Mouse (Mus musculus) G1E (cell line): ENCODE measurements around the gene Tmem128. TPM values are rescaled to one million over a fixed set of nuclear protein-coding genes. Genes with fewer than 3 reads are reported as not detected.

Experiments
- ATAC-seq: 2 replicates; pipeline ENCODE4 v1.8.0; 2016; ENCODE audit warnings: mild to moderate bottlenecking; ENCODE audit not compliant: insufficient number of reproducible peaks, poor library complexity, low FRiP score, severe bottlenecking; ENCODE audit errors: extremely low read depth
- DNase-seq: peaks from one replicate; pipeline ENCODE4 v3.0.0; 2012; ENCODE audit warnings: low spot score
- H3K27me3 ChIP-seq: 2 replicates; pipeline ENCODE4 v1.6.1; 2012; ENCODE audit warnings: mild to moderate bottlenecking, low read length, inconsistent platforms; ENCODE audit not compliant: insufficient read depth
- H3K36me3 ChIP-seq: replicated peaks from 2 replicates; pipeline ENCODE3; 2012; ENCODE audit warnings: mild to moderate bottlenecking, inconsistent platforms
- H3K4me1 ChIP-seq: 2 replicates; pipeline ENCODE4 v1.6.1; 2012; ENCODE audit warnings: low read depth, low read length, inconsistent platforms, mixed read lengths; ENCODE audit not compliant: insufficient read depth
- H3K4me3 ChIP-seq: 2 replicates; pipeline ENCODE4 v1.5.1; 2012; ENCODE audit warnings: low read depth, mild to moderate bottlenecking, inconsistent platforms, low read length, moderate library complexity, mixed read lengths
- H3K9me3 ChIP-seq: replicated peaks from 2 replicates; pipeline ENCODE4 v1.6.1; 2012; ENCODE audit warnings: inconsistent platforms
- CTCF ChIP-seq: IDR thresholded peaks from 2 replicates; pipeline ENCODE4 v1.5.1; 2012; ENCODE audit warnings: low read depth, low read length, inconsistent platforms, mixed read lengths
- GATA1 ChIP-seq: IDR thresholded peaks from 2 replicates; pipeline ENCODE4 v1.6.1; 2012; ENCODE audit warnings: borderline replicate concordance, low read length, inconsistent platforms, mixed read lengths
- GATA2 ChIP-seq: IDR thresholded peaks from 2 replicates; pipeline ENCODE4 v1.6.1; 2012; ENCODE audit warnings: low read depth, low read length, inconsistent platforms, borderline replicate concordance
- POLR2AphosphoS5 ChIP-seq: IDR thresholded peaks from 2 replicates; pipeline ENCODE4 v1.6.1; 2012; ENCODE audit warnings: low read depth, low read length, inconsistent platforms; ENCODE audit not compliant: insufficient replicate concordance
- TAL1 ChIP-seq: conservative IDR thresholded peaks from 2 replicates; pipeline ENCODE4 v1.6.1; 2012; ENCODE audit warnings: low read depth, low read length, inconsistent platforms, mixed read lengths
- polyA plus RNA-seq: library from polyadenylated mRNA; stranded (reverse); fragments of >175 nt; gene quantifications from 2 replicates; pipeline ENCODE4 v1.2.3, GENCODE M21; 2012
- total RNA-seq, 2 experiments: library from RNA; stranded (forward) in 1 of 2; stranded (reverse) in 1 of 2; fragments of 200-1000 nt in 1 of 2; fragments of >200 nt in 1 of 2; fragmentation: Nextera tagmentation in 1 of 2; gene quantifications; 2 replicates each; pipeline ENCODE4 v1.2.3; 2014 to 2017

Gene Tmem128
- total and polyA plus RNA-seq, 3 experiments: 34.1 to 57.4 (median 34.2) TPM

DNA sequence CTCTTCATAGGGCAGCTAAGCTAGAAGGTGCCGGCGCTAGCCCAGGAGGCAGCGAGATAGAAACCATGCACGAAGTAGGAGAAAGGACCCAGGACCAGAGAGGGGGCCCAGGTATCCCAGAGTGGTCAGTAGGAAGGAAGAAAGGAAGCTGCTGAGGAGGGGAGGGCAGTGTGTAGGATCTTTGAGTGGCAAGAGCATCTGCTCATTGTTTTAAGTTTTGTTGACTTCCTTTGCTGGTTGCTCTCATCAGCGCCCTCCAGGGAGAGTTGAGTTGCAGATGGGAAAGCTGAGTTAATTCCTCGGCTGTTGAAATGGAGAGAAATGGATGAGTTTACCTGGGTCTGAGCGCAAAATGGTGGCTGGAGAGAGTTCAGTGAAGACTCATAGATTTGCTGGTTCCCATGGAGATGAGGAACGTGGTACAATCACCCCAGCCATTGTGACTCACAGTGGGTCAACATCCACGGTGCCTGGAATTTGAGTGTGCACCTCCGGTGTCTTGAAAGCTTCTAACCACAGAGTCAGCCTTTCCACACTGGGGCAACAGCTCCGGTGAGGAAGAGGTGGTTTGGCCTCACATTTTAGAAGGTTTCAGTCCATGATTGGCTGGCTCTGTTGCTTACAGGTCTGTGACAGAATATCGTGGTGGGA, 41.9 kb downstream of the Tmem128 start:
- no peaks in the 10 kb centered on the region for H3K36me3 ChIP-seq
- ATAC-seq (no peak), DNase-seq (no peak)
- H3K27me3 ChIP-seq: peaks cover 10% of the 10 kb centered on the region
- H3K4me3 ChIP-seq: no peak overlapping the region
- no peaks in the 10 kb centered on the region for H3K9me3 ChIP-seq
- no peaks in the 10 kb centered on the region for H3K4me1 ChIP-seq
- TF ChIP-seq GATA1 (no peak), POLR2AphosphoS5 (no peak), GATA2 (no peak), CTCF (no peak), TAL1 (no peak)

DNA sequence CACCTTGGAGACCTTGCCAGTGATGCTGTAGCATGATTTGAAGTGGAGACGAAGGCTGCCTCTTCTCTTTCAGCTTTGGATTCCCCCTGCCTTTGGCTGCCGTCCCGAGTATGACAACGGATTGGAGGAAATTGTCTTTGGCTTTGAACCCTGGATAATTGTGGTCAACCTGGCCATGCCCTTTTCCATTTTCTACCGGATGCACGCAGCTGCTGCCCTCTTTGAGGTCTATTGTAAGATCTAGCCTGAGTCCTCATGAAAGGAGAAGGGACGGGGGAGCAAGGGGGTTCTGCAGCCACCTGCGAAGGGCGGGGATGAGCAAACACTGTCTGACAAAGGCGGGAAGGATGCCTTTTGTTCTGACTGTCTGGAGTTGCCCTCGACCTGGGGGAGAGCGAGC, 42.7 kb downstream of the Tmem128 start:
- no peak for DNase-seq
- ATAC-seq: no peak
- Histone ChIP-seq H3K4me1 (peaks cover 2% of the 10 kb centered on the region), H3K4me3 (no peak overlapping the region), H3K9me3 (no peaks in the 10 kb centered on the region), H3K27me3 (peaks cover 10% of the 10 kb centered on the region), H3K36me3 (no peaks in the 10 kb centered on the region)
- TF ChIP-seq TAL1 (no peak), POLR2AphosphoS5 (no peak), GATA1 (no peak), CTCF (no peak), GATA2 (no peak)

DNA sequence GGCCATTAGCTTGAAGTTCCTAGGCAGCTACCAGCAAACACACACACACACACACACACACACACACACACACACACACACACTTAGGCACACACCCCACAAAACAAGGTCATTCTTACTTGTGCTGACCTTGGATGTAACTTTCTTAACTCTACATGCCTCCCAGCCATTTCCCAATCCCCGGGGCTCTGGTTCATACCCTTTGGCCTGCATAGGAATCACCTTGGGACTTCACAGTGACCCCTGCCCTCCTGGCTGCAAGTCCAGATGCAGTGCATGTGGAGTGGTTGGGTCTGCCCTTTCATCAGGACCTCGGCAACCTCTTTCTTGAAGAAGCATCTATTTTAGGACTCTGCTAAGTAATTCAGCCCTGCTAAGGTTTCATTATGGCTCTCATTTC, 45.3 kb downstream of the Tmem128 start:
- H3K27me3 ChIP-seq: peaks cover 22% of the 10 kb centered on the region
- ATAC-seq (no peak), DNase-seq (no peak)
- peaks cover 9% of the 10 kb centered on the region for H3K4me1 ChIP-seq
- no peaks in the 10 kb centered on the region for H3K9me3 ChIP-seq
- no peak for TF ChIP-seq TAL1
- no peak for TF ChIP-seq GATA2
- no peak for TF ChIP-seq POLR2AphosphoS5
- TF ChIP-seq CTCF: no peak
- no peak for TF ChIP-seq GATA1
- H3K36me3 ChIP-seq: no peaks in the 10 kb centered on the region
- no peak overlapping the region for H3K4me3 ChIP-seq

- ATAC-seq: peak; percentile 68
- H3K9me3 ChIP-seq: no peaks in the 10 kb centered on the region
- peaks cover 29% of the 10 kb centered on the region for H3K27me3 ChIP-seq
- H3K36me3 ChIP-seq: no peaks in the 10 kb centered on the region
- peak overlapping the region; percentile 56; the same call in 1 of the 2 replicates for H3K4me3 ChIP-seq
- peak; percentile 54; the same call in 1 of the 2 replicates for TF ChIP-seq CTCF
- TF ChIP-seq GATA1: no peak
- DNase-seq: peak; percentile 72
- H3K4me1 ChIP-seq: peaks cover 9% of the 10 kb centered on the region
Measured at GRCm38 (mm10) chr5:38307255-38308101, 47.5 kb downstream of the Tmem128 start.

- Histone ChIP-seq H3K4me3 (no peak overlapping the region), H3K36me3 (no peaks in the 10 kb centered on the region), H3K4me1 (peaks cover 9% of the 10 kb centered on the region), H3K27me3 (peaks cover 26% of the 10 kb centered on the region), H3K9me3 (no peaks in the 10 kb centered on the region)
- DNase-seq: peak; percentile 41
- peak; percentile 64; the same call in 1 of the 2 replicates for ATAC-seq
- TF ChIP-seq TAL1: no peak
- peak; percentile 33; the same call in 1 of the 2 replicates for TF ChIP-seq CTCF
Measured at GRCm38 (mm10) chr5:38308873-38309272, 48.9 kb downstream of the Tmem128 start.

GRCm38 (mm10) chr5:38309795-38310194, 49.8 kb downstream of the Tmem128 start:
- DNase-seq (no peak), ATAC-seq (no peak)
- Histone ChIP-seq H3K27me3 (peaks cover 26% of the 10 kb centered on the region), H3K4me3 (no peak overlapping the region), H3K4me1 (peaks cover 9% of the 10 kb centered on the region), H3K9me3 (no peaks in the 10 kb centered on the region), H3K36me3 (no peaks in the 10 kb centered on the region)
- TF ChIP-seq GATA1 (no peak), GATA2 (no peak), CTCF (no peak), POLR2AphosphoS5 (no peak), TAL1 (no peak)

Other genes with a start within 250 kb of the Tmem128 start
- 30.3 and 32.7 TPM in 2 replicates for gene Stx18, start 221.4 kb upstream of the Tmem128 start, total RNA-seq (2014; fragmentation: Nextera tagmentation)
- 35.5 and 38.4 TPM in 2 replicates for gene Stx18, start 221.4 kb upstream of the Tmem128 start, total RNA-seq (2017)
- 20.3 and 21.9 TPM in 2 replicates for gene Stx18, start 221.4 kb upstream of the Tmem128 start, polyA plus RNA-seq
- not detected in 2 replicates for gene Nsg1, start 100.3 kb upstream of the Tmem128 start, total RNA-seq (2014; fragmentation: Nextera tagmentation)
- 0.12 and 0.60 TPM in 2 replicates for gene Nsg1, start 100.3 kb upstream of the Tmem128 start, total RNA-seq (2017)
- not detected in 2 replicates for gene Nsg1, start 100.3 kb upstream of the Tmem128 start, polyA plus RNA-seq
- 17.9 and 18.7 TPM in 2 replicates for gene Zbtb49, start 39.7 kb upstream of the Tmem128 start, total RNA-seq (2014; fragmentation: Nextera tagmentation)
- gene Zbtb49, start 39.7 kb upstream of the Tmem128 start, total RNA-seq (2017): 11.8 and 12.0 TPM in 2 replicates
- 4.8 and 4.9 TPM in 2 replicates for gene Zbtb49, start 39.7 kb upstream of the Tmem128 start, polyA plus RNA-seq
- gene Lyar, start 39.7 kb upstream of the Tmem128 start, total RNA-seq (2014; fragmentation: Nextera tagmentation): 123 and 128 TPM in 2 replicates
- gene Lyar, start 39.7 kb upstream of the Tmem128 start, total RNA-seq (2017): 65.1 and 82.4 TPM in 2 replicates
- gene Lyar, start 39.7 kb upstream of the Tmem128 start, polyA plus RNA-seq: 119 and 125 TPM in 2 replicates
- not detected in 2 replicates for gene Otop1, start 15.8 kb downstream of the Tmem128 start, total RNA-seq (2014; fragmentation: Nextera tagmentation)
- 0.05 and 0.12 TPM in 2 replicates for gene Otop1, start 15.8 kb downstream of the Tmem128 start, total RNA-seq (2017)
- not detected in 2 replicates for gene Otop1, start 15.8 kb downstream of the Tmem128 start, polyA plus RNA-seq
- not detected in 2 replicates for gene Drd5, start 59.2 kb downstream of the Tmem128 start, total RNA-seq (2014; fragmentation: Nextera tagmentation)
- gene Drd5, start 59.2 kb downstream of the Tmem128 start, total RNA-seq (2017): 0.05 TPM in 1 of 2 replicates, not detected in the other
- gene Drd5, start 59.2 kb downstream of the Tmem128 start, polyA plus RNA-seq: not detected in 2 replicates
- 3.5 and 3.7 TPM in 2 replicates for gene Slc2a9, start 243.0 kb downstream of the Tmem128 start, total RNA-seq (2014; fragmentation: Nextera tagmentation)
- 4.2 and 5.3 TPM in 2 replicates for gene Slc2a9, start 243.0 kb downstream of the Tmem128 start, total RNA-seq (2017)
- 0.15 and 0.50 TPM in 2 replicates for gene Slc2a9, start 243.0 kb downstream of the Tmem128 start, polyA plus RNA-seq